Mouse (Mus musculus) lung, adult 2 months (tissue): ENCODE measurements around the gene Slamf8.

Source experiments
- CTCF ChIP-seq: fragments of 200-500 bp; IDR thresholded peaks from 2 replicates; pipeline ENCODE4 v1.5.1; 2011; ENCODE audit warnings: mild to moderate bottlenecking, low read length, control low read depth; ENCODE audit not compliant: insufficient read depth
- POLR2A ChIP-seq: fragments of 200-500 bp; IDR thresholded peaks from 2 replicates; pipeline ENCODE4 v1.6.1; 2011; ENCODE audit warnings: low read depth, mild to moderate bottlenecking, control low read depth, low read length, borderline replicate concordance; ENCODE audit errors: extremely low read depth

- no peak for TF ChIP-seq POLR2A
- TF ChIP-seq CTCF, result no peak
Observed at GRCm38 (mm10) chr1:172566131-172566530, 24.2 kb downstream of the Slamf8 start.
